16 mouse cellular contexts compared by ENCODE assay signal in genomic region chr2:18209211-18209823, GRCm38 (mm10).
DNase-seq lines count a peak whose midpoint lies in the region; TF ChIP-seq lines count a peak whose summit lies in the region.
"Had no signal": no experiment of that assay in that cellular context is flagged by ENCODE, and none has a peak within 500 bp of the region (broad histone marks: within the 10 kb centered on the region; RNA-seq: fewer than 3 reads in every experiment).

No protein-coding gene starts in this region.

- TF ChIP-seq POLR2A in kidney, adult 2 months (IDR thresholded peaks at IDR 0.05; ENCODE audit: low read depth, low read length) = no peak

- peak; percentile 50 for DNase-seq in heart, adult 11 months
- DNase-seq in heart, adult 9 months (ENCODE audit: low spot score in 2 of 2) = no peak
- DNase-seq in cerebellum, adult 18-20 months = peak; percentile 50 to 63
- peak; percentile 48 for DNase-seq in cerebellum, adult 8-10 months
- DNase-seq in cerebellum, postnatal 14 days = peak; percentile 42 to 70
- no peak for DNase-seq in kidney, adult 2 months
- no peak for DNase-seq in kidney, adult 11 months
- no peak for DNase-seq in embryonic facial prominence, embryonic 10.5 days (ENCODE audit: low spot score)
- DNase-seq: adrenal gland, postnatal 10 days; gastrocnemius, postnatal 36 days; heart, adult 2 months; kidney, adult 8-10 months had no signal

- H3K4me1 ChIP-seq in kidney, adult 2 months (ENCODE audit: control insufficient read depth, insufficient read depth, low read length) = no peaks in the 10 kb centered on the region
- no peaks in the 10 kb centered on the region for H3K4me1 ChIP-seq in embryonic facial prominence, embryonic 10.5 days
- H3K4me1 ChIP-seq: hindbrain, embryonic 10.5 days; intestine, embryonic 15.5 days had no signal

- H3K9me3 ChIP-seq in embryonic facial prominence, embryonic 10.5 days = no peaks in the 10 kb centered on the region
- H3K9me3 ChIP-seq: heart, embryonic 12.5 days; hindbrain, embryonic 10.5 days; intestine, embryonic 15.5 days had no signal

- H3K4me3 ChIP-seq in kidney, adult 2 months (ENCODE audit: insufficient read depth, low read depth, low read length) = no peak overlapping the region
- H3K4me3 ChIP-seq in embryonic facial prominence, embryonic 10.5 days = no peak overlapping the region
- H3K4me3 ChIP-seq: heart, adult 2 months; heart, embryonic 12.5 days; hindbrain, embryonic 10.5 days; intestine, embryonic 15.5 days had no signal

- H3K36me3 ChIP-seq in kidney, adult 2 months (ENCODE audit: control insufficient read depth, insufficient read depth, low read length) = peaks cover 14% of the 10 kb centered on the region
- peaks cover 94% of the 10 kb centered on the region for H3K36me3 ChIP-seq in embryonic facial prominence, embryonic 10.5 days (replicated peaks)

- WGBS in kidney, adult 2 months = 80% methylated on average over 7 of the region's 7 CpGs
- WGBS in embryonic facial prominence, embryonic 10.5 days = 94% methylated on average over 7 of the region's 7 CpGs

- no peak overlapping the region for H3K27ac ChIP-seq in kidney, adult 2 months (ENCODE audit: insufficient read depth, low read depth, low read length)
- no peak overlapping the region for H3K27ac ChIP-seq in embryonic facial prominence, embryonic 10.5 days (replicated peaks)
- H3K27ac ChIP-seq: heart, adult 2 months; hindbrain, embryonic 10.5 days; hindbrain, embryonic 14.5 days; intestine, embryonic 15.5 days had no signal

- TF ChIP-seq CTCF in kidney, adult 2 months (conservative IDR thresholded peaks at IDR 0.05; ENCODE audit: insufficient read depth, insufficient read length, low read depth, low read length) = no peak

- H3K27me3 ChIP-seq in kidney, adult 2 months (replicated peaks; ENCODE audit: control insufficient read depth, insufficient read depth, low read length) = no peaks in the 10 kb centered on the region
- H3K27me3 ChIP-seq in embryonic facial prominence, embryonic 10.5 days (replicated peaks; ENCODE audit: low read depth, poor library complexity, severe bottlenecking) = no peaks in the 10 kb centered on the region
- H3K27me3 ChIP-seq: heart, embryonic 12.5 days; intestine, embryonic 15.5 days had no signal

Comparison
In these comparisons a context has a peak if more than half of its experiments do, and no peak if none do; other contexts are left out.
1. DNase-seq: peak in heart, adult 11 months (single experiment), cerebellum, adult 18-20 months (2 of 2), cerebellum, adult 8-10 months (single experiment) and cerebellum, postnatal 14 days (2 of 2); none in heart, adult 9 months (0 of 2), kidney, adult 2 months (single experiment), kidney, adult 11 months (single experiment) and embryonic facial prominence, embryonic 10.5 days (single experiment).